Mouse (Mus musculus) hindbrain, embryonic 16.5 days (tissue): Measurements from ENCODE around the gene Spats2. TPM values are rescaled to one million over a fixed set of nuclear protein-coding genes. Genes with fewer than 3 reads are reported as not detected.

Experiments
- ATAC-seq: fragments of 200-750 bp; cut with Nextera tagmentation; 2 replicates; pipeline ENCODE4 v1.8.0; 2017; ENCODE audit warnings: moderate TSS enrichment, moderate library complexity
- H3K27ac ChIP-seq: fragments of 300-500 bp; sonication (generic); 2 replicates; pipeline ENCODE4 v1.5.1; 2014; ENCODE audit warnings: low read depth, mild to moderate bottlenecking, control low read depth, low read length, moderate library complexity
- H3K27me3 ChIP-seq: fragments of 300-500 bp; sonication (generic); replicated peaks from 2 replicates; pipeline ENCODE4 v1.6.1; 2014; ENCODE audit warnings: low read length; ENCODE audit not compliant: control insufficient read depth, insufficient read depth
- H3K36me3 ChIP-seq: fragments of 300-500 bp; sonication (generic); 2 replicates; pipeline ENCODE4 v1.6.1; 2014; ENCODE audit warnings: mild to moderate bottlenecking, low read length, moderate library complexity, mixed read lengths; ENCODE audit not compliant: control insufficient read depth, insufficient read depth
- H3K4me1 ChIP-seq: fragments of 300-500 bp; sonication (generic); 2 replicates; pipeline ENCODE4 v1.6.1; 2014; ENCODE audit warnings: low read depth, low read length; ENCODE audit not compliant: control insufficient read depth, insufficient read depth
- H3K4me2 ChIP-seq: fragments of 300-500 bp; sonication (generic); 2 replicates; pipeline ENCODE4 v1.6.1; 2014; ENCODE audit warnings: mild to moderate bottlenecking, low read length, control low read depth, moderate library complexity
- H3K4me3 ChIP-seq: fragments of 300-500 bp; sonication (generic); 2 replicates; pipeline ENCODE4 v1.5.1; 2014; ENCODE audit warnings: mild to moderate bottlenecking, low read length, control low read depth, moderate library complexity
- H3K9ac ChIP-seq: fragments of 300-500 bp; sonication (generic); 2 replicates; pipeline ENCODE4 v1.6.1; 2014; ENCODE audit warnings: low read depth, mild to moderate bottlenecking, control low read depth, low read length, moderate library complexity
- H3K9me3 ChIP-seq: fragments of 300-500 bp; sonication (generic); 2 replicates; pipeline ENCODE4 v1.6.1; 2014; ENCODE audit warnings: mild to moderate bottlenecking, low read length, moderate library complexity; ENCODE audit not compliant: control insufficient read depth
- WGBS: fragments of 180-500 bp; shearing (Covaris S2); extraction: QIAGEN DNeasy Blood & Tissue Kit; methylation state at CpG from one replicate; pipeline ENCODE4 v1.1.7; 2014; 5-methylcytosine and 5-hydroxymethylcytosine counted together
- polyA plus RNA-seq: library from polyadenylated mRNA; unstranded; fragments of >200 nt; fragmentation: Nextera tagmentation; extraction: Ambion mirVana; gene quantifications from 2 replicates; pipeline ENCODE4 v1.2.1, GENCODE M21; 2015

Spats2 gene
- polyA plus RNA-seq, 1 experiment from 2014 or later = 23.8 TPM

- no peaks in the 10 kb centered on the region for H3K27me3 ChIP-seq
- no peaks in the 10 kb centered on the region for H3K9me3 ChIP-seq
- no peaks in the 10 kb centered on the region for H3K4me1 ChIP-seq
- ATAC-seq = no peak
- H3K36me3 ChIP-seq = no peaks in the 10 kb centered on the region
- no peak overlapping the region for H3K9ac ChIP-seq
- H3K4me2 ChIP-seq = no peak overlapping the region
- no peak overlapping the region for H3K4me3 ChIP-seq
- H3K27ac ChIP-seq = no peak overlapping the region
- WGBS = 78% methylated on average over 4 of the region's 4 CpGs
Measured at GRCm38 (mm10) chr15:99111809-99112208, 13.9 kb upstream of the Spats2 start.

GRCm38 (mm10) chr15:99112843-99113395, 12.8 kb upstream of the Spats2 start:
- Histone ChIP-seq H3K9me3 (no peaks in the 10 kb centered on the region), H3K36me3 (no peaks in the 10 kb centered on the region), H3K9ac (no peak overlapping the region), H3K4me1 (no peaks in the 10 kb centered on the region), H3K4me3 (peak overlapping the region; percentile 14; the same call in 1 of the 2 replicates), H3K27me3 (no peaks in the 10 kb centered on the region), H3K27ac (no peak overlapping the region), H3K4me2 (peak overlapping the region; percentile 45)
- 59% methylated on average over 11 of the region's 11 CpGs for WGBS
- no peak for ATAC-seq

GRCm38 (mm10) chr15:99113396-99113975, 12.2 kb upstream of the Spats2 start:
- peak overlapping the region; percentile 45 for H3K4me2 ChIP-seq
- 8% methylated on average over 9 of the region's 9 CpGs for WGBS

GRCm38 (mm10) chr15:99114312-99115064, 11.2 kb upstream of the Spats2 start:
- H3K4me2 ChIP-seq = no peak overlapping the region
- H3K9ac ChIP-seq = no peak overlapping the region
- ATAC-seq = no peak
- H3K4me3 ChIP-seq = no peak overlapping the region
- H3K36me3 ChIP-seq = no peaks in the 10 kb centered on the region
- H3K27ac ChIP-seq = no peak overlapping the region
- H3K27me3 ChIP-seq = no peaks in the 10 kb centered on the region
- WGBS = 47% methylated on average over 12 of the region's 14 CpGs
- H3K9me3 ChIP-seq = no peaks in the 10 kb centered on the region
- H3K4me1 ChIP-seq = no peaks in the 10 kb centered on the region

More at GRCm38 (mm10) chr15:99113396-99113975, 12.2 kb upstream of the Spats2 start:
- no peaks in the 10 kb centered on the region for H3K27me3 ChIP-seq
- no peaks in the 10 kb centered on the region for H3K9me3 ChIP-seq
- no peak overlapping the region for H3K27ac ChIP-seq
- peak overlapping the region; percentile 14; the same call in 1 of the 2 replicates for H3K4me3 ChIP-seq
- no peaks in the 10 kb centered on the region for H3K36me3 ChIP-seq
- no peak for ATAC-seq
- no peaks in the 10 kb centered on the region for H3K4me1 ChIP-seq
- H3K9ac ChIP-seq = no peak overlapping the region

- Histone ChIP-seq H3K27ac (no peak overlapping the region), H3K4me2 (no peak overlapping the region), H3K4me1 (no peaks in the 10 kb centered on the region), H3K9ac (no peak overlapping the region), H3K9me3 (no peaks in the 10 kb centered on the region), H3K36me3 (no peaks in the 10 kb centered on the region), H3K27me3 (no peaks in the 10 kb centered on the region), H3K4me3 (no peak overlapping the region)
- no peak for ATAC-seq
- 88% methylated on average over 7 of the region's 7 CpGs for WGBS
Measured at GRCm38 (mm10) chr15:99115065-99115423, 10.7 kb upstream of the Spats2 start.

GRCm38 (mm10) chr15:99116539-99116938, 9.2 kb upstream of the Spats2 start:
- Histone ChIP-seq H3K4me2 (no peak overlapping the region), H3K27ac (no peak overlapping the region), H3K36me3 (no peaks in the 10 kb centered on the region), H3K9me3 (no peaks in the 10 kb centered on the region), H3K9ac (no peak overlapping the region), H3K4me1 (no peaks in the 10 kb centered on the region), H3K4me3 (no peak overlapping the region), H3K27me3 (no peaks in the 10 kb centered on the region)
- WGBS = 67% methylated on average over 11 of the region's 11 CpGs
- no peak for ATAC-seq

GRCm38 (mm10) chr15:99120814-99121213, 4.9 kb upstream of the Spats2 start:
- H3K27me3 ChIP-seq = no peaks in the 10 kb centered on the region
- H3K9ac ChIP-seq = no peak overlapping the region
- peaks cover 2% of the 10 kb centered on the region; the same call in 1 of the 2 replicates for H3K4me1 ChIP-seq
- H3K4me2 ChIP-seq = no peak overlapping the region
- H3K27ac ChIP-seq = no peak overlapping the region
- H3K36me3 ChIP-seq = no peaks in the 10 kb centered on the region
- 14% methylated on average over 11 of the region's 11 CpGs for WGBS
- no peaks in the 10 kb centered on the region for H3K9me3 ChIP-seq
- no peak overlapping the region for H3K4me3 ChIP-seq
- no peak for ATAC-seq

GRCm38 (mm10) chr15:99122642-99123041, 3.1 kb upstream of the Spats2 start:
- H3K27me3 ChIP-seq = no peaks in the 10 kb centered on the region
- H3K4me2 ChIP-seq = no peak overlapping the region
- H3K36me3 ChIP-seq = no peaks in the 10 kb centered on the region
- no peak for ATAC-seq
- no peak overlapping the region for H3K4me3 ChIP-seq
- WGBS = 82% methylated on average over 2 of the region's 2 CpGs
- H3K9me3 ChIP-seq = no peaks in the 10 kb centered on the region
- peaks cover 3% of the 10 kb centered on the region for H3K4me1 ChIP-seq
- no peak overlapping the region for H3K9ac ChIP-seq
- H3K27ac ChIP-seq = no peak overlapping the region

- Histone ChIP-seq H3K27ac (peak overlapping the region; percentile 95), H3K4me3 (peak overlapping the region; percentile 73), H3K27me3 (no peaks in the 10 kb centered on the region), H3K9me3 (no peaks in the 10 kb centered on the region), H3K36me3 (no peaks in the 10 kb centered on the region), H3K4me1 (peaks cover 20% of the 10 kb centered on the region), H3K9ac (peak overlapping the region; percentile 88), H3K4me2 (peak overlapping the region; percentile 95)
- ATAC-seq = peak; percentile 93
- WGBS = under 1% methylated on average over 93 of the region's 115 CpGs
Measured at GRCm38 (mm10) chr15:99126081-99126815, 532 bp downstream of the Spats2 start.
